Mouse (Mus musculus) ES-E14 (cell line): ENCODE data around the gene Mettl1. TPM values are rescaled to one million over a fixed set of nuclear protein-coding genes. Genes with fewer than 3 reads are reported as not detected.

ENCODE experiments used
- DNase-seq: peaks from one replicate; pipeline ENCODE4 v3.0.0-alpha.2; 2013; ENCODE audit warnings: low read depth, low spot score
- H3K27ac ChIP-seq: 2 replicates; pipeline ENCODE4 v1.5.1; 2012; ENCODE audit warnings: low read depth, mild to moderate bottlenecking, low read length, moderate library complexity, mixed read lengths; ENCODE audit not compliant: poor library complexity, insufficient read depth, severe bottlenecking
- H3K36me3 ChIP-seq: 2 replicates; pipeline ENCODE4 v1.6.1; 2012; ENCODE audit warnings: mild to moderate bottlenecking, low read length, moderate library complexity, mixed read lengths; ENCODE audit not compliant: control insufficient read depth, poor library complexity, insufficient read depth, severe bottlenecking
- H3K4me1 ChIP-seq, 2 experiments: fragments of 150-350 bp in 1 of 2; sonication (generic) in 1 of 2; 2 replicates each; pipeline ENCODE4 v1.6.1; 2012; ENCODE audit warnings: low read length in 2 of 2, mild to moderate bottlenecking in 1 of 2, mixed read lengths in 1 of 2; ENCODE audit not compliant: control insufficient read depth in 2 of 2, insufficient read depth in 2 of 2, poor library complexity in 1 of 2
- H3K4me3 ChIP-seq, 2 experiments: fragments of 150-350 bp in 1 of 2; sonication (generic) in 1 of 2; 2 replicates each; pipeline ENCODE4 v1.5.1; 2012; ENCODE audit warnings: low read length in 2 of 2, low read depth in 1 of 2, mild to moderate bottlenecking in 1 of 2, mixed read lengths in 1 of 2; ENCODE audit not compliant: insufficient read depth in 1 of 2, poor library complexity in 1 of 2, severe bottlenecking in 1 of 2
- H3K9ac ChIP-seq: 2 replicates; pipeline ENCODE4 v1.6.1; 2012; ENCODE audit warnings: low read depth, mild to moderate bottlenecking, low read length, mixed read lengths; ENCODE audit not compliant: poor library complexity, insufficient read depth, severe bottlenecking
- H3K9me3 ChIP-seq: fragments of 150-350 bp; sonication (generic); 2 replicates; pipeline ENCODE4 v1.6.1; 2012; ENCODE audit warnings: low read depth, mild to moderate bottlenecking, low read length; ENCODE audit not compliant: control insufficient read depth, insufficient read depth
- CHD2 ChIP-seq: IDR thresholded peaks from 2 replicates; pipeline ENCODE4 v1.6.1; 2014; ENCODE audit warnings: mild to moderate bottlenecking, low read depth, low read length, inconsistent platforms
- HCFC1 ChIP-seq: IDR thresholded peaks from 2 replicates; pipeline ENCODE4 v1.6.1; 2012; ENCODE audit warnings: low read length, inconsistent platforms, borderline replicate concordance; ENCODE audit not compliant: insufficient read depth
- MAFK ChIP-seq: IDR thresholded peaks from 2 replicates; pipeline ENCODE4 v1.6.1; 2014; ENCODE audit warnings: mild to moderate bottlenecking, low read depth, low read length, inconsistent platforms; ENCODE audit not compliant: insufficient read depth
- ZC3H11A ChIP-seq: IDR thresholded peaks from 2 replicates; pipeline ENCODE4 v1.6.1; 2012; ENCODE audit warnings: low read depth, mild to moderate bottlenecking, inconsistent platforms, low read length, borderline replicate concordance
- ZNF384 ChIP-seq: IDR thresholded peaks from 2 replicates; pipeline ENCODE4 v1.6.1; 2012; ENCODE audit warnings: low read depth, low read length, inconsistent platforms
- in situ Hi-C, 2 experiments: fragments of 600-800 bp; cut with MboI; formaldehyde crosslinking; loops; one replicate each; pipeline ENCODE4 v1.15.1; 2025; ENCODE audit warnings: low sequenced_read_pairs in 2 of 2, inconsistent platforms in 1 of 2; ENCODE audit not compliant: unreplicated experiment in 2 of 2
- total RNA-seq: library from RNA; depleted of rRNA; stranded (reverse); fragments of 300-350 nt; gene quantifications from 2 replicates; pipeline ENCODE4 v1.2.3, GENCODE M21; 2012; rRNA removed

Mettl1 gene
- total RNA-seq, 1 experiment = 20.4 TPM

GRCm38 (mm10) chr10:127090560-127091411, 49.6 kb downstream of the Mettl1 start:
- H3K36me3 ChIP-seq = no peaks in the 10 kb centered on the region
- peak overlapping the region; percentile 32 to 55; a peak in 2 of 4 replicates for H3K4me3 ChIP-seq
- DNase-seq = no peak
- H3K4me1 ChIP-seq = peaks cover 0 to 13% of the 10 kb centered on the region in 2 experiments; a peak in 2 of 4 replicates
- in situ Hi-C loops = no loop called here
- no peaks in the 10 kb centered on the region for H3K9me3 ChIP-seq
- no peak overlapping the region for H3K27ac ChIP-seq
- TF ChIP-seq CHD2 (no peak), ZNF384 (no peak), MAFK (no peak), HCFC1 (no peak), ZC3H11A (no peak)
- H3K9ac ChIP-seq = no peak overlapping the region

GRCm38 (mm10) chr10:127091507-127092396, 50.5 kb downstream of the Mettl1 start:
- TF ChIP-seq ZC3H11A (no peak), CHD2 (no peak), MAFK (no peak), ZNF384 (no peak), HCFC1 (no peak)
- no peaks in the 10 kb centered on the region for H3K36me3 ChIP-seq
- H3K27ac ChIP-seq = no peak overlapping the region
- no peaks in the 10 kb centered on the region for H3K9me3 ChIP-seq
- DNase-seq = no peak
- in situ Hi-C loops = no loop called here
- H3K4me1 ChIP-seq = peaks cover 0 to 20% of the 10 kb centered on the region in 2 experiments; a peak in 2 of 4 replicates
- H3K9ac ChIP-seq = peak overlapping the region; percentile 2; the same call in 1 of the 2 replicates
- peak overlapping the region; percentile 32 to 55; a peak in 2 of 4 replicates for H3K4me3 ChIP-seq

- Histone ChIP-seq H3K27ac (no peak overlapping the region), H3K36me3 (peaks cover 2% of the 10 kb centered on the region; the same call in 1 of the 2 replicates), H3K4me1 (peaks cover 0 to 24% of the 10 kb centered on the region in 2 experiments; a peak in 2 of 4 replicates), H3K9ac (no peak overlapping the region), H3K4me3 (no peak overlapping the region), H3K9me3 (no peaks in the 10 kb centered on the region)
- TF ChIP-seq ZNF384 (no peak), ZC3H11A (no peak), CHD2 (no peak)
- no peak for DNase-seq
- in situ Hi-C loops = no loop called here
Measured at GRCm38 (mm10) chr10:127092742-127093141, 51.5 kb downstream of the Mettl1 start.

- no peaks in the 10 kb centered on the region for H3K9me3 ChIP-seq
- H3K4me1 ChIP-seq = peaks cover 0 to 28% of the 10 kb centered on the region in 2 experiments; a peak in 2 of 4 replicates
- TF ChIP-seq ZC3H11A (no peak), MAFK (no peak), HCFC1 (no peak), CHD2 (no peak), ZNF384 (no peak)
- no peak overlapping the region for H3K9ac ChIP-seq
- DNase-seq = no peak
- H3K36me3 ChIP-seq = peaks cover 2% of the 10 kb centered on the region; the same call in 1 of the 2 replicates
- in situ Hi-C loops = no loop called here
- H3K4me3 ChIP-seq = no peak overlapping the region
- no peak overlapping the region for H3K27ac ChIP-seq
Measured at GRCm38 (mm10) chr10:127094382-127094802, 53.2 kb downstream of the Mettl1 start.

Other genes with a start within 250 kb of the Mettl1 start
- gene Atp23, start 140.1 kb upstream of the Mettl1 start, total RNA-seq = 12.1 and 12.2 TPM in 2 replicates
- gene Ctdsp2, start 62.7 kb upstream of the Mettl1 start, total RNA-seq = 28.5 and 38.1 TPM in 2 replicates
- gene Avil, start 40.7 kb upstream of the Mettl1 start, total RNA-seq = 0.18 and 0.32 TPM in 2 replicates
- gene Tsfm, start 10.6 kb upstream of the Mettl1 start, total RNA-seq = 52.8 and 60.9 TPM in 2 replicates
- gene Eef1akmt3, start 99 bp downstream of the Mettl1 start, total RNA-seq = 0.11 and 0.49 TPM in 2 replicates
- 0.40 and 0.74 TPM in 2 replicates for gene Cyp27b1, start 6.8 kb downstream of the Mettl1 start, total RNA-seq
- gene March9, start 18.8 kb downstream of the Mettl1 start, total RNA-seq = 4.6 and 8.3 TPM in 2 replicates
- 502 and 522 TPM in 2 replicates for gene Cdk4, start 22.1 kb downstream of the Mettl1 start, total RNA-seq
- 121 and 154 TPM in 2 replicates for gene Tspan31, start 28.9 kb downstream of the Mettl1 start, total RNA-seq
- gene Agap2, start 33.9 kb downstream of the Mettl1 start, total RNA-seq = 1.4 and 2.0 TPM in 2 replicates
- gene Os9, start 79.7 kb downstream of the Mettl1 start, total RNA-seq = 29.4 and 48.6 TPM in 2 replicates
- gene B4galnt1, start 123.8 kb downstream of the Mettl1 start, total RNA-seq = 4.5 and 8.6 TPM in 2 replicates
- 7.4 and 12.2 TPM in 2 replicates for gene Slc26a10, start 139.2 kb downstream of the Mettl1 start, total RNA-seq
- 39.2 and 87.7 TPM in 2 replicates for gene Arhgef25, start 148.7 kb downstream of the Mettl1 start, total RNA-seq
- 29.5 and 75.5 TPM in 2 replicates for gene Dtx3, start 154.3 kb downstream of the Mettl1 start, total RNA-seq
- gene Pip4k2c, start 170.2 kb downstream of the Mettl1 start, total RNA-seq = 41.7 and 47.4 TPM in 2 replicates
- gene Kif5a, start 221.9 kb downstream of the Mettl1 start, total RNA-seq = 6.2 and 11.2 TPM in 2 replicates
- gene Dctn2, start 225.0 kb downstream of the Mettl1 start, total RNA-seq = 139 and 157 TPM in 2 replicates
- 15.8 and 18.0 TPM in 2 replicates for gene Mbd6, start 247.6 kb downstream of the Mettl1 start, total RNA-seq